Mouse (Mus musculus): ENCODE measurements around the gene Ing3. TPM values are rescaled to one million over a fixed set of nuclear protein-coding genes. Genes with fewer than 3 reads are reported as not detected.

Ing3 gene
- polyA plus RNA-seq, 1 experiment from 2014 or later: 22.6 TPM

DNA sequence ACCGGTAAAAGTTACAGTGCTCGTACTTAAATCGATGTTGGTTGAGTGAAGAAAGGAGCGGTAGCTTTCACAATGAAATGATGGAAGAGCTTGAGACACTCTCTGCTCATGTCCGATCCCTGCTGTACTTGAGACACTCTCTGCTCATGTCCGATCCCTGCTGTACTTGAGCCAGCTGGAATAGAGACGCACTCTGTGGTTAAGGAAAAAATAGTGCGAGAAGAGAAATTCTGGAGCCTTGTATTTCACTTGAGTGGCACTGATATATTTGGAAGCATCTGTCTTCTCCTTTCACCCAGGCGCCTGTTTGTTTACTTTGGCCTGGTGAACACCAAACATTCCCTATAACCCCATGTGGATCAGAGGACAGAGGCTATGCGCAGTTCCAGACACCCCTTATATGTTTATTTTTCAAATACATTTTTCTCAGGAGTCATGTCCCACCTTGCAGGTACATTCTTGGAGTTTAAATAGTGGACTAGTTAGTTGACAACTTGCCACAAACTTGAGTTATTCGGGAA lies 61.5 kb downstream of the Ing3 start:
- Histone ChIP-seq H3K9ac (no peak overlapping the region), H3K27ac (no peak overlapping the region), H3K4me2 (no peak overlapping the region), H3K4me1 (replicated peaks) (0 out of 2 replicates have a peak, but pooled peaks cover 3% of the 10 kb centered on the region), H3K9me3 (replicated peaks) (no peaks in the 10 kb centered on the region), H3K4me3 (replicated peaks) (no peak overlapping the region), H3K36me3 (no peaks in the 10 kb centered on the region), H3K27me3 (no peaks in the 10 kb centered on the region)
- ATAC-seq (ENCODE audit: low read depth) (no peak), DNase-seq (no peak)
- 83% methylated on average over 11 of the region's 11 CpGs for WGBS (ENCODE audit: insufficient replicate concordance)

DNA sequence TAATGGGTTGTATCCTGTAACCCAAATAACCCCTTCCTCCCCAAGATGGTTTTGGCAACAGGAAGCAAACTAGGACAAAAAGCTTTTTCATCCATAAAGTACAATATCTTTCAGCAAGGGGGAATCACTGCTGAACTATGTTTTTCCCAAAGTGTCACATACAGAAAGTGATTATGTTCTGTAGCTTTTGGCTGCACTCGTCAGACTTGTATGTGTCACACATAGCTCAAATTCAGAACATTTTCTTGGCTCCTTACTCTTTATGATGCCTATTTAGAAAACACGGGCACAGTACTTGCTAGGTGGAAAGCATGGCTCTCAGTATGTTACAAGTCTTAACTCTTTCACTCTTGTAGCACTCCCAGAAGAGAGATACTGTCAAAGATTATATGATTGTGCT lies 62.2 kb downstream of the Ing3 start:
- Histone ChIP-seq H3K36me3 (no peaks in the 10 kb centered on the region), H3K27me3 (no peaks in the 10 kb centered on the region), H3K9me3 (replicated peaks) (no peaks in the 10 kb centered on the region), H3K4me3 (replicated peaks) (no peak overlapping the region), H3K27ac (no peak overlapping the region), H3K4me2 (no peak overlapping the region), H3K4me1 (replicated peaks) (0 out of 2 replicates have a peak, but pooled peaks cover 3% of the 10 kb centered on the region), H3K9ac (no peak overlapping the region)
- DNase-seq (no peak), ATAC-seq (ENCODE audit: low read depth) (no peak)
- 54% methylated on average over 2 of the region's 2 CpGs for WGBS (ENCODE audit: insufficient replicate concordance)

DNA sequence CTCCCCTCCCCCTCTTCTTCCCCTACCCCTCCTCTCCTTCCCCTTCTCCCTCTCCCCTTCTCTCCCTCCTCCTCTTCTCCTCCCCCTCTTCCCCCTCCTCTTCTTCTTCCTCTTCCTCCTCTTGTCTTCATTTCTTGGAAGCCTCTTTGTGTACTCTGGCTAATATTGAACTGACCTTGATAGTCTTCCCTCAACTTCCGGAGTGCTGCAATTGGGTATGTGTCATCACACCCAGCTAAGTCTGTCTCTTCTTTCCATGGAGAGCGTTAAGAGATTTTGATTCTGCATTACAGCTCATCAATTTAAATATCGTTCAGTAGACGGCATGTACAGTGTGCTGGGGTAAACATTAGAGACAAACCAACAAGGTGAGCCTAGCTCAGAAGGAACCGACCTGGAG lies 62.7 kb downstream of the Ing3 start:
- 54% methylated on average over 5 of the region's 5 CpGs for WGBS (ENCODE audit: insufficient replicate concordance)
- Histone ChIP-seq H3K4me2 (no peak overlapping the region), H3K9me3 (replicated peaks) (no peaks in the 10 kb centered on the region), H3K4me1 (replicated peaks) (0 out of 2 replicates have a peak, but pooled peaks cover 3% of the 10 kb centered on the region), H3K27ac (no peak overlapping the region), H3K9ac (no peak overlapping the region), H3K4me3 (replicated peaks) (no peak overlapping the region), H3K27me3 (no peaks in the 10 kb centered on the region), H3K36me3 (no peaks in the 10 kb centered on the region)
- DNase-seq (no peak), ATAC-seq (ENCODE audit: low read depth) (no peak)

DNA sequence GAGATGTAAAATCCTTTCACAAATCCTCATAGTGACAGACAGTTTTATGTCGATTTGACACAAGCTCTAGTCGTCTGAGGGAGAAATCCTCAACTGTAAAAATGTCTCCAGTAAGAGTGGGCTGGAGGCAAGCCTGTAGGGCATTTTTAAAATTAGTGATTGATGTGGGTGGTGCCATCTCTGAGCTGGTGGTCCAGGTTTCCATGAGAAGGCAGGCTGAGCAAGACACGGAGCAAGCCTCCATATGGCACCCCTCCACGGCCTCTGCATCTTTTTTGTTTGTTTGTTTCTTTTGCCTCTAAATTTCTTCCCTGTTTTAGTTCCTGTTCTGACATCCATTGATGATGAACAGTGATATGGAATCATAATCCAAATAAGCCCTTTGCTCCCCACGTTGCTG lies 63.1 kb downstream of the Ing3 start:
- DNase-seq (no peak), ATAC-seq (ENCODE audit: low read depth) (no peak)
- H3K36me3 ChIP-seq: no peaks in the 10 kb centered on the region
- WGBS (ENCODE audit: insufficient replicate concordance): 49% methylated on average over 5 of the region's 5 CpGs
- no peaks in the 10 kb centered on the region for H3K27me3 ChIP-seq
- H3K4me2 ChIP-seq: no peak overlapping the region
- no peak overlapping the region for H3K9ac ChIP-seq
- no peak overlapping the region for H3K4me3 ChIP-seq (replicated peaks)
- H3K9me3 ChIP-seq (replicated peaks): no peaks in the 10 kb centered on the region
- no peak overlapping the region for H3K27ac ChIP-seq
- H3K4me1 ChIP-seq (replicated peaks): 0 out of 2 replicates have a peak, but pooled peaks cover 3% of the 10 kb centered on the region

DNA sequence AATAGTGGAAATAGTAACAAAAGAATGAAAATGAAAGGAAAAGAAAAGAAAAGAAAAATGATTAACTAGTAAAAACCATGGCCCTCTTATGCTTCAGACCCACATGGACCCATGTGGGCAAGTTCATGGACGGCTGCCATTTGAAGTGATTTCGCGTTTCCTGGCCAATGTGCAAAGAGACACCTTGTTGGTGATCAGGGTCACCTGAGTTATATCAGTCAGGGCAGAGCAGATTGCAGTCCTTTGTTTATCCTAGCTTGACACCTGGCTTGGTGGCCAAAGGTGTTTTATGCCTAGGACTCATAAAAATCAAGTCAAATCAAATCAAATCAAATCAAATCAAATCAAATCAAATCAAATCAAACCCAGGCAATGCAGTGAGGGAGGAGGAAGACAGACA lies 64.0 kb downstream of the Ing3 start:
- H3K27ac ChIP-seq: no peak overlapping the region
- H3K4me3 ChIP-seq (replicated peaks): no peak overlapping the region
- H3K27me3 ChIP-seq: no peaks in the 10 kb centered on the region
- no peak overlapping the region for H3K9ac ChIP-seq
- no peak for DNase-seq
- H3K4me1 ChIP-seq (replicated peaks): 0 out of 2 replicates have a peak, but pooled peaks cover 3% of the 10 kb centered on the region
- H3K4me2 ChIP-seq: no peak overlapping the region
- no peak for ATAC-seq (ENCODE audit: low read depth)
- no peaks in the 10 kb centered on the region for H3K9me3 ChIP-seq (replicated peaks)
- WGBS (ENCODE audit: insufficient replicate concordance): 79% methylated on average over 3 of the region's 3 CpGs
- H3K36me3 ChIP-seq: no peaks in the 10 kb centered on the region

DNA sequence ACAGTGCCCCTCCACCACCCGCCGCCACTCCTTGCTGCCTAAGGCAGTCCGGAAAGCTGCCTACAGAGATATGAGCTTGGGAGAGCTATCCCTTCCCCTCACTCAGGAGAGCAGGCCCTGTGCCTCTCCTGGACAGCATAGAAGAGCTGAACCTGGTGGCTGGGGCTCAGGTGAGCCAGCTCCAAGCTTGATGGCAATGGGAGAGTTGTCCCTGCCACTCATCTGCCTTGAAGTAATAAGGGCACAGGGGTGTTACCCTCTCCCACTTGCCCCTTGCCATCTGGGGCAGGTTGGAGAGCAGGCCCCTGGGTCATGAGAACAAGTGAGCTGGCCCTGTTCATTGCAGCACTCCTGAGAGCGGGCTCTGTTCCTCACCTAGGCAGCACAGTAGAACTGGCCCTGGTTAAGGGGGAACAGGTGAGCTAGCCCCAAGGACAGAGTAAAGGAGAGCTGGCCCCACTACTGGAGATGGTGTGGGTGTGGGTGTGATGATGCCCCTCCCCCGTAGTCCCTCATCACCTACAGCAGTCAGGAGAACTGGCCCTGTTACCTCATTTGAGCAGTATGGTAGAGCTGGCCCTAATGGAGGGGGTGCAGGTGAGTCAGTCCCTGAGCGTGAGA lies 65.0 kb downstream of the Ing3 start:
- Histone ChIP-seq H3K4me1 (replicated peaks) (0 out of 2 replicates have a peak, but pooled peaks cover 3% of the 10 kb centered on the region), H3K9ac (no peak overlapping the region), H3K9me3 (replicated peaks) (no peaks in the 10 kb centered on the region), H3K27ac (no peak overlapping the region), H3K27me3 (no peaks in the 10 kb centered on the region), H3K36me3 (no peaks in the 10 kb centered on the region), H3K4me3 (replicated peaks) (no peak overlapping the region), H3K4me2 (no peak overlapping the region)
- ATAC-seq (ENCODE audit: low read depth) (peak; percentile 10), DNase-seq (no peak)
- 65% methylated on average over 6 of the region's 6 CpGs for WGBS (ENCODE audit: insufficient replicate concordance)

DNA sequence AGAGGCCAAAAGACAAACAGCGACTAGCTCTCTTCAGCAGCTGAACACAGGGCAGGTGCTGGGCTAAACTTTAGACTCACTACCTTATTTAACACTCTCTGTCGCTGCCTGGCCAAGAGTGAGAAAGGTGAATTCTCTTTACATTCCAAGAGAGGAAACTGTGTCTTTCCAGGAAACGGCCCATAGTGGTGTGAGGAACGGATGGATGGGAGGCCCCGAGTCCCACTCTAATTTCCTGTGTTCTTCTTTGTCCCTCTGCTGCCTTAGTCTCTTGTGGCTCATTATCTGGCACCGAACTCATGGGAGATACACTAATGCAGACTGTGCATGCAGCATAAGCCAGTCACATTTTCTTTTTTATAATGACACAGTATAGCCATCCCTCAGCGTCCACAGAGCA lies 68.3 kb downstream of the Ing3 start:
- Histone ChIP-seq H3K27ac (no peak overlapping the region), H3K4me2 (no peak overlapping the region), H3K36me3 (no peaks in the 10 kb centered on the region), H3K27me3 (no peaks in the 10 kb centered on the region), H3K9me3 (replicated peaks) (no peaks in the 10 kb centered on the region), H3K4me1 (replicated peaks) (no peaks in the 10 kb centered on the region), H3K4me3 (replicated peaks) (no peak overlapping the region), H3K9ac (no peak overlapping the region)
- no peak for DNase-seq
- no peak for ATAC-seq (ENCODE audit: low read depth)
- 32% methylated on average over 7 of the region's 7 CpGs for WGBS (ENCODE audit: insufficient replicate concordance)

DNA sequence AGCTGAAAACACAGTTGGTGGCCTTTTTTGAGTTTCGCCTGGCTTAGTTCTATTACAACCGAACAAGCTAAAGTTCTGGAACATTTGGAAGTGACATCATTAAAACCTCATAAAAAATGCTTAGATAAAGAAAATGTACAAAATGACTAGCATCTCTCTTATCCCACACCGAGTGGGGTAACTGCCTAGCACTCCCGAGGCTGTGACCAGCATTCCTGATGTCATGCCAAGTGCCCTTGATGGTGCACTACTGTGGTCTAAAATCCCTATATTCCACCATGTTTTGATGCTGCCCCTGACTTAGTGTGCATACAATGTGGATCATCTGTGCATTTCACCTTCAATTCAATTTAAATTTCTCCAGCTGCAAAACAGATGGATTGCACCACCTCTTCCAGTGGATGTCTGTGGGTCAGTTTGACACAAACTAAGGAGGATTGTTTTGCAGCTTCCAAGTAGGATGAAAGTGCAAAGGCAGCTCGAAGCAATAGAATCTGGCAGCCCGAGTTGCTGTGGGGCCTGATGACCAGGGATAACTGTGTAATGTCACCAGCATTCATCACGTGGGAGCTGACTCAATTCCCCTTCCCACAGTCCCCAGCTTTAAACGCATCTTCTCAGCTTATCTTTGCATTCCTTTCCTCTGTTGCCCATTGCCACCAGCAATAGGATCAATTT lies 69.5 kb downstream of the Ing3 start:
- no peak for DNase-seq
- H3K27ac ChIP-seq: no peak overlapping the region
- no peaks in the 10 kb centered on the region for H3K36me3 ChIP-seq
- no peaks in the 10 kb centered on the region for H3K4me1 ChIP-seq (replicated peaks)
- no peak overlapping the region for H3K4me3 ChIP-seq (replicated peaks)
- H3K9ac ChIP-seq: no peak overlapping the region
- 54% methylated on average over 8 of the region's 8 CpGs for WGBS (ENCODE audit: insufficient replicate concordance)
- H3K4me2 ChIP-seq: no peak overlapping the region
- ATAC-seq (ENCODE audit: low read depth): no peak
- no peaks in the 10 kb centered on the region for H3K9me3 ChIP-seq (replicated peaks)
- no peaks in the 10 kb centered on the region for H3K27me3 ChIP-seq

DNA sequence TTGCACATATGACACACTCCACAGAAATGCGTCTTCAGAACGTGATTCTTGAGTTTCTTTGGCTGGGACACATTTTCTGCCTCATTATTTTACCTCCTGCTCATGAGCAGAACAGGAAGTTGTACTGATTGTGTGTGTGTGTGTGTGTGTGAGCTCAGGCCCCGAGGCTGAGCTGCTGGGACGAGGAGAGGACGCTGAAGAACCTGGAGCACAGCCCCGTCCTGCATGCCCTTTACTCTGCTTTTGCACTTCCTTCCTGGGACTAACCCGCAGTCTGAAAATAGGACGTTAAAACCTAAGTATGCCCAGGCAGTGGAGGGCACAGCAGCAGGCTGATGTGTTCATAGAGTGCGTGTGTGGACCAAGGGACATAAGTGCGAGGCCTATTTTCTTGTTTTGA lies 70.3 kb downstream of the Ing3 start:
- H3K4me2 ChIP-seq: no peak overlapping the region
- H3K36me3 ChIP-seq: no peaks in the 10 kb centered on the region
- H3K4me3 ChIP-seq (replicated peaks): no peak overlapping the region
- H3K9ac ChIP-seq: no peak overlapping the region
- no peak for DNase-seq
- WGBS (ENCODE audit: insufficient replicate concordance): 19% methylated on average over 10 of the region's 10 CpGs
- no peak for ATAC-seq (ENCODE audit: low read depth)
- H3K9me3 ChIP-seq (replicated peaks): no peaks in the 10 kb centered on the region
- H3K27ac ChIP-seq: peak overlapping the region; percentile 5; the same call in 1 of the 2 replicates
- H3K27me3 ChIP-seq: no peaks in the 10 kb centered on the region
- H3K4me1 ChIP-seq (replicated peaks): no peaks in the 10 kb centered on the region

DNA sequence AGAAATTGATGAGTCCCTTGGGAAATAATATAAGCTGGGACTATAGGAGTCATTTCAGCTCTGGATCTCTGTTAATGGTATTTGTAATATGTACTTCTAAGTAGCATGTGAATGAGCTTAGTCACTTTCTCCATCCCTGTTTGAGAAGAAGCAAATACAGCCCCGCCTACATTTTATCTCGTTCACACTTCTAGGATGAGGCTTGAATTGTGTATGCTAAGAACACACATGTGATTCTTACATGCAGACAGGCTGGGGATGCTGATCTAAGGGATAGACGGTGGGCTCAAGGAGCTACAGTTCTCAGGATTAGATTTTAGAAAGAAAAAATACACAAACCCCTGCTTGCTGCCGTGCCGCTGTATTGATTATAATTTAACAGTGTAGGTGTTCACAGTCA lies 71.3 kb downstream of the Ing3 start:
- WGBS (ENCODE audit: insufficient replicate concordance): 70% methylated on average over 5 of the region's 5 CpGs
- no peak overlapping the region for H3K4me2 ChIP-seq
- no peak for DNase-seq

DNA sequence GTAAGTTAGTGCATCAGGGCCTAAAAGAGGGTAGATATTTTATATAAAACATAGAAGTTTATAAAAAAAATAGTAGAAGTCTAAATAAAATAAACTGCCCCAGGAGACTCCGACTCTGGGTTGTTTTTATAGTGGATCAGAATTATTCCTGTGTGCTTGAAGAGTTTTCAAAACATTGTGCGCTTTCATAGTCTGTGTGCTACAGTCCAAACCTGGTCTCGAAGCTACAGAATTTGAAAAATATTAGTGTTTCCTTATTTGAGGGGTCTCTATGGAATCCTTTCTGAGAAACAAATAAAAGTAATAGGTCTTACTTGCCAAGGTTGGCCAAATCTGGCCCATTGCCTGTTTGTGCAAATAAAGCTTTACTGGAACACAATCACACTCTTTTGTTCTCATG lies 71.9 kb downstream of the Ing3 start:
- DNase-seq (no peak), ATAC-seq (ENCODE audit: low read depth) (no peak)
- H3K27me3 ChIP-seq: no peaks in the 10 kb centered on the region

More for the DNA sequence above, 71.3 kb downstream of the Ing3 start:
- Histone ChIP-seq H3K9me3 (replicated peaks) (no peaks in the 10 kb centered on the region), H3K4me1 (replicated peaks) (0 out of 2 replicates have a peak, but pooled peaks cover 3% of the 10 kb centered on the region), H3K27me3 (no peaks in the 10 kb centered on the region), H3K4me3 (replicated peaks) (no peak overlapping the region), H3K36me3 (no peaks in the 10 kb centered on the region), H3K27ac (no peak overlapping the region), H3K9ac (no peak overlapping the region)
- ATAC-seq (ENCODE audit: low read depth): no peak

More for the DNA sequence above, 71.9 kb downstream of the Ing3 start:
- Histone ChIP-seq H3K27ac (no peak overlapping the region), H3K9me3 (replicated peaks) (no peaks in the 10 kb centered on the region), H3K4me1 (replicated peaks) (0 out of 2 replicates have a peak, but pooled peaks cover 3% of the 10 kb centered on the region), H3K4me2 (no peak overlapping the region), H3K9ac (no peak overlapping the region), H3K36me3 (no peaks in the 10 kb centered on the region), H3K4me3 (replicated peaks) (no peak overlapping the region)
- 79% methylated on average over 3 of the region's 3 CpGs for WGBS (ENCODE audit: insufficient replicate concordance)

All from liver, embryonic 13.5 days (tissue).